Mouse (Mus musculus) urinary bladder, postnatal 10 days (tissue): ENCODE measurements around the gene Nbeal2.
"Not testable (repeated sequence)": the region's sequence is repeated elsewhere in the genome, so short reads cannot be mapped to it uniquely, and the experiment has no call there.

Source experiments
- DNase-seq: peaks from one replicate; pipeline ENCODE4 v3.0.0; 2022; ENCODE audit warnings: low spot score

The Nbeal2 gene

DNA sequence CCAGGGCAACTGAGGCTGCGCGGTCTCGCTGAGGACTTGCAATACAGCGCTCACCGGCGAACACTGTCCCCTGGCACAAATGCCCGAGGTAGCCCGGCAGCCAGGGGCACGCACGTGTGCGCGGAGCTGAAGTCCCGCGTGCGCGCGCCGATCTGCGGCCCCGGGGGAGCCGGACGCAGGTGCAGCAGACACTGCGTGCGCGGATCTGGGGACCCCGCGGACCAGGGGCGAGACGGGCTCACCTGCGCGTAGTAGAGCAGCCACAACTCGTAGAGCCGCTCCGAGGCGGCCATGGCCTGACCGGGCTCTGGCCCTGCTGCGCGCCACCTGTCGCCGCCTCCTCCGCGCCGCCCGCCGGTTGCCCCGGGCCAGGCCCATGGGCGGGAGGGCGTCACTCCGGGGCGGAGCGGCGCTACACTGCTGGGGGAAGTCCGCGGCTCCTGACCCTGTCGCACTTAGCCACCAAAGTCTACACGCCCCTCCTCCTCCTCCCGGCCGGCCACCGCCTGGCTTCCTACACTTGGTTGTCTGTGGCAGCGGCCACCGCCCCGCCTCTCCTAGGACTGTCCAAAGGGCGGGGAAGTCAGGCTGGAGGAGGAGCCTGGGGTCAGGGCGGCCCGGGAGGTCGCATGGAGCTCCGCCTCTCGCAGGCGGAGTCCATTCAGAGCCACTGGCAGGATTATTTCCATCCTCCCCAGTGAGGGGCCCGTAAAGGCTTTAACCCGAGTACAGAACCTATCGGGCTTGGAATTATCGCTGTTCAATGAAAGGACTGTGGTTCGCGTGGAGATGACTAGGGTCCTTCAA, at the start of gene Nbeal2:
Gene Nbeal2, minus strand, starts transcription at position 507 of the 807 bp plus-strand sequence.
- peak; percentile 79 for DNase-seq

GRCm38 (mm10) chr9:110702848-110703247, 48.9 kb upstream of the Nbeal2 start:
- no peak for DNase-seq

DNA sequence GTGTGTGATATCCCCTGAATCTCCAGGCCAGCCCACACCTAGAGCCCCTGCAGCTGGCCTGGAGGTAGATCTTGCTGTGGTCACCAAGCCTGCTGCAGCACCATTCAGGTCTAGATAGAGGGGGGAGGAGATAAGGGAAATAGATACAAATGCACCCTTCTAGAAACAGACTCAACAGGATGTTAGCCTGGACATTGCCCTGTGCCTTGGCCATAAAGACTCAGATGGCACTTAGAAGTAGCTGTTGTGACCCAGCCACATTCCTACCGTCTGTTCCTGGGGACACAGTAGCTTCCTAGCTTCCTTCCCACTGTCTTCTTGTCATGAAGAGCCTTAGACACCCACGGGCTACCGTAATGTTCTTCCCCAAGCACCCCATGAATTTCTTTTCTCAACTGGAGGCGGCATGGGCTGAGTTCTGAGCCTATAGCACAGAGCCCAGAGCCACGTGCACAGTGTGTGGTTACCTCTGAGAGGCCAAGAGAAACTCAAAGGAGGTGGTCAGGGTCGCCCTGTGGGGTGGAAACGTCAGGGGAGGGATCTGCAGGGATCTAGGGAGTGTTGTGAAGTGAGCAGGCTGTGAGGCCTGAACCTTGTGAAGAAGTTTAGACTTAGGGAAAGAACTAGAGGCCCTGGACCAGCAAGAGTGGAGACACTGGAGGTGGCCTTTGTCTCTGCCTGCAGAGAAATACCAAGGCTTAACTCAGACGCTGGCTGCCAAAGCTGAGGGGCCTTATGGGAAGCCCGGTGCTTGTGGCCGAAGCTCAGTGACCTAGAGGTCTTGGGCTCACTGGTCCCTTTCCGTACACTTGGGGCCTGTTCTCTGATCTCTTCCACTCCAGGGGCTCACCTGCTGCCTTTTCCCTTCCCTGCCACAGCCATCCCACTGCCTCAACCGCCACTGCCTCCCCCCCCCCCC, 47.4 kb upstream of the Nbeal2 start:
- no peak for DNase-seq

- DNase-seq = no peak
Observed at GRCm38 (mm10) chr9:110699574-110699973, 45.6 kb upstream of the Nbeal2 start.

- DNase-seq = no peak
Observed at GRCm38 (mm10) chr9:110697465-110697864, 43.5 kb upstream of the Nbeal2 start.

GRCm38 (mm10) chr9:110696427-110696826, 42.5 kb upstream of the Nbeal2 start:
- DNase-seq = no peak

- no peak for DNase-seq
Observed at GRCm38 (mm10) chr9:110695165-110695755, 41.3 kb upstream of the Nbeal2 start.

- DNase-seq = no peak
Observed at GRCm38 (mm10) chr9:110689261-110689779, 35.4 kb upstream of the Nbeal2 start.

DNA sequence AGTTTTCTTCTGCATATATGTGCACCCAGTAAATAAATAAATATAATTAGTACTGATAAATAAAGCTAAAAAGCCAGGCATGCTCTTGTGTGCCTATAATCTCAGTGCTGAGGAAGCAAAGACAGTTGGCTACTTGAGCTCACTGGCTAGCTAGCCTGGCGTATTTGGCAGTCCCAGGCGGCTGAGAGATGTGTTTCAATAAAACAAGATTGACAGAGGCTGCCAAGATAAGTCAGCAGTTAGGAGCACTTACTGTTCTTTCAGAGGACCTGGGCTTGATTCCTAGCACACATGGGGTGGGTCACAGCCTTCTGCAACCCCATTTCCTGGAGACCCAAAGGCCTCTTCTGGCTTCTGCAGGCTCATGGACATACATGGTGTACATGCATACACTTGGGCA, 33.9 kb upstream of the Nbeal2 start:
- no peak for DNase-seq

DNA sequence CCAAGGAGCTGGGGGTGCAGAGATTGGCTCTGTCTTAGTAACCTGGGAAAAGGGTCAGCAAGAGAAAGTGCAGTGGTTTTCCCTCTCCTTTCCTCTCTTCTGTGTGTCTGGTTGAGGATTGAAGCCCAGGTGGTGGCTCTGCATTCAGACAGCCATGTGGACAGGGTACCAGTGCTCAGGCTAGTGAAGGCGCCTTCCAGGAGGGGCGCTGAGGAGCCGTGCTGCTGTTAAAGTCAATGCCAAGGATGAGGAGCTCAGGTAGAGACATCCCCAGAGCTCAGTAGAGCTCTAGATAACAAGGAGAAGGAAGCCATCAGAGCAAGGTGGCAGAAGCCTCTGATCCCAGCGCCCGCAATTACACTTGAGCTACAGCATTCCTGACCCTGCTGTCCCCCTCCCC, 33.1 kb upstream of the Nbeal2 start:
- no peak for DNase-seq

DNA sequence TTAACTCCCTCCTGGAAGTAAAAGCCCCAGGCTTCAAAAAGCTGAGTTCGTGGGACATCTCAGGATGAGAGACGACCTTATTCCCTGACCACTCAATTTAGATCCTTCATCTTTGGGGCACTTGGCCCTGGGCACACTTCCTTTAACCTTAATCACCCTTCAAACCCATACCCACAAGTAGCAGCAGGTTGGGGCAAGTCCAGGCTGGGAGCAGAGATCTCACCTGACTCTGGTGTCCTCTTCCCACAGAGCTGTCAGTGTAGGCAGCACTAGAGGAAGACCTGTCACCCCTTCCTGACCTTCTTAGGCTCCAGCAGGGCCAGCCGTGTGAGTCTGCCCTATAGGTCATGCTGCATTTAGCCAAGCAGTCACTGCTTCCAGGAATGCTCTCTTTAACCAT, 32.5 kb upstream of the Nbeal2 start:
- no peak for DNase-seq

DNA sequence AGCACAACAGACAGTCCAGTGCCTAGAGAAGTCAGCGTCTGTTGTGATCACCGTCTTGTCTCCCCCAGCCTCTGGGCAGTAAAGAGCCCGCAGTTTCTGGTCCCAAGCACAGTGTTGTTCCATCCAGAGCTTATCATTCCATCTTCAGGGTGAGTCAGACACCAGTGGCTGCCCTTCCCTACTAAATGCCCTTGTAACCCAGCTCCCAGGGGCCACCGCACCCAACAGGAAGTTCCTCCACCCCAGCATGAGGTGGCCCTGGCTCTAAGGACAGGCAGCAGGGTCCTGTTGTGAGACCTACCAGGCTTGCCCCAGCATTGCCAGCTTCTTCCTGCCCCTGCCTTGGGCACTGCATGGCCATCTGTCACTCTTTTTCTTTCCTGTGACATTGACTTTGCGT, 31.6 kb upstream of the Nbeal2 start:
- no peak for DNase-seq

DNA sequence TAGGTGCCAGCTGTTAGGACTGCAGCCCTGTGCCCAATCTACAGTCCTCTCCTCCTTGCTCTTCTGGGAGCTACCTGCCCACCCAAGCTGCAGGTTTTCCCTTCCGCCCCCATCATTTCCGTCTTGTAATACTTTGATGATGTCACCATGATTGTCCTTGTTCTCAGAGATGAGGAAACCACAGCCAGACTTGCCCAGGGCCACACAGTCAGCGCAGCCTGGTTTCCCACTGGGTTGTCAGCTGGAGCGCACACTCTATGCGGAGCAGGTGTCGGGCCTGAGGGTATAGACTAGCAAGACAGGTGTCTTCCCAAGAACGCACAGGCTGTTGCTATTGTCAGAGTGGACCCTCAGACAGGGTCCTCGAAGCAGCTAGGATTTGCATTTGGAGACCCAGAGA, 31.2 kb upstream of the Nbeal2 start:
- no peak for DNase-seq

DNA sequence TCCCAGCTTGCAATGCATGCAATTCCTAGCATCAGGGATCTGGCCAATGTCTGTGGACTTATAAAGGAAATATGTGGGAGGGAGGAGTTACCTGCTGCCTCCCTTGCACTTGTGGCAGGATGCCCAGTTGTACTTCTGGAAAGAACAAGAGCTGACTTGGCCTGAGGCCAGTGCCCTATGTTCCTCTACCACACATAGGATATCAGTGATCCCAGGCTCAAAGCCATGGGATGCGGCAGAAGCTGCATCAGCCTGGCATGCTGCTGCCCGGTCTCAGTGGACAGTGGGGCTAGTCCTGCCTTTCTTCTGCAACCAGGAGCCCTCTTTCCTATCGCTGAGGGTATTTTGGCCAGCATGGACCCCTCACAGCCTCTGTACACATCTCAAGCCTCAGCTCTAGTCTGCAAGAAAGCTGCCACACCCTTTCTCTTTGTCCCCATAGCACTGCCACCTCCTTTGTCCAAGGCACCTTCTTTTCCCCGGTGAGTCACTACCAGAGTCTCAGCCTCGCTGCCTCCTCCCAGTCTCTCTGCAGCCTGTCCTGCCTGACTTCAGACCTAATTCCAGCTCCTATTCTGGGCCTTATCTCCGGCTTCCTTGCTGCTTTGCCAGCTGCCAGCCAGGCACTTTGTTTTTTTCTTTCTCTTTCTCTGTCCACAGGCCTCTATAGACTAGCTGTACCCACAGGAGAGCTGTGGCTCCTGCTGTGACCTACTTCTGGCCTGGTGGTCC, 30.3 kb upstream of the Nbeal2 start:
- peak; percentile 24 for DNase-seq

GRCm38 (mm10) chr9:110683574-110684099, 29.7 kb upstream of the Nbeal2 start:
- no peak for DNase-seq

GRCm38 (mm10) chr9:110682697-110683096, 28.7 kb upstream of the Nbeal2 start:
- DNase-seq = not testable (repeated sequence)

GRCm38 (mm10) chr9:110682255-110682654, 28.3 kb upstream of the Nbeal2 start:
- DNase-seq = no peak

- DNase-seq = no peak
Observed at GRCm38 (mm10) chr9:110681817-110682216, 27.9 kb upstream of the Nbeal2 start.

DNA sequence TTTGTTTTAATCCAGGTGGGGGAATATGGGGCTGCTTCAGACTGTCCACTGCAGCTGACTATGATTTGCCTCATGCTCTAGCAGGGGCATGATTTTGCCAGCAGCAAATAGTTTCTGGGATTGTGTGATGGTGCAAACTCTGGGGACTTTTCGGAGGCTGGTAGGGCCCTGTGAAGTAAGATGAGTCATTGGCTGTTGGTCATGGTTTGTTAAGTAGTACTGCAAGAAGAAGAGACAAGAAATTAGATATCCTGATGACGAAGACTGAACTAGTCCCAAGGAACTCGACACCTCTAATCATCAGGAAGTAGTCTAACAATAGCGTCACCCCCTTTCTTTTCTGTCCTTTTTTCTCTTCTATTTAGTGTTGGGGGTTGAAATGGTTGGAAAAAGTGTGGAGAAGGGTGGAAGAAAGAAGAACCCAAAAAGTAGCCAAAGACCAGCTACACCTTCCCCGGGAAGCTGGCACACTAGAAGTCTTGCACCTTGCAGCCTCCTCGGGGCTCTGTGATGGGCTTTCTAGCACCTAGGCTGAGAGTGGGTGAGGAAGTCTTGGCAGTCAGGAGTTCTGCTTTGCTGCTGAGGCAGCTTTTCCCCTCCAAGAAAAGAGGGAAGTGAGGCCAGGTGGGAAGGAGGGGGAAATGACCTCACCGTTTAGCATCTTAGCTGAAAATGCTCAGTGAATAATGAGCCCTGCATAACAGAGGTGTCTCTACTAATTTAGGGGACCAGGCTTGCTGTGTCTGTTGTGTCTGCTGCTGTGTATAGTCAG, 27.0 kb upstream of the Nbeal2 start:
- DNase-seq = no peak

DNA sequence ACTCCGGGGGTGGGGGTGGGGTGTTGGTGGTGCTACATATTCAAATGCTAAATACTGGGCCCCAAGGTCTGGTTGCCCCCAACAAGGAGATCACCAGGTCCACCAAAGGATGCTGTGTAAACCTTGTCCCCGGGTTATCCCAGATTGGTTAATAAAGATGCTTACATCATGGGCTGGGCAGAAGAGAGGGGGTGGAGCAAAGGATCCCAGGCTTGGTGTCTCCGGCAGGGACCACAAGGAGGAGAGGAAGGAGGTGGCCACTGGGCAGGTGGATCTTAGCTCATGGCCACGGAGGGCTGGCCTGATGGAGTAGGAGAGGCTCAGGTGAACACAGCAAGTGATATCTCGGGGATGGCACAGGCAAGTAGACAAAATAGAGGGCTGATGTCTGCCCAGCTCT, 24.9 kb upstream of the Nbeal2 start:
- no peak for DNase-seq

DNA sequence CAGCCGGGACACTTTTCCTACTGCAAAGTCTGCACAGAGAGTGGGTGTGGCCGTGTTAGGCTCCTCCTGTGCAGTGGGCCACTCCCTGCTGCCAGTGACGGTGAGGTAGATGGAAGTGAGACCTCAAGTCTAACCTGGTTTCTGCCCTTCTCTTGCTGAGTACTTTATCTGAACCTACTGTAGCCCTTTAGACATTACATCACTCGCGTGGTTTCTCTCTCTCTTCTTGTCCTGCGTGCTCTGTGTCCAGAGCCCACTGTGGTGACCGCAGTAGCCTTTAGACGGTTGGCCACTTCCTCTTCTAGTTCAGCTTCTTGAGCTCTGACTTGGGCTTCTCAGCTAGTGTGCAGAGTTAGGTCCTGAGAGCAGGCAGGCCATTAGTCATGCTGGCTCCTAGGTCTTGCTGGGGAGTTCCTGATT, 22.5 kb upstream of the Nbeal2 start:
- DNase-seq = no peak
